Mouse (Mus musculus): ENCODE measurements around the gene Slc25a38.

The Slc25a38 gene

DNA sequence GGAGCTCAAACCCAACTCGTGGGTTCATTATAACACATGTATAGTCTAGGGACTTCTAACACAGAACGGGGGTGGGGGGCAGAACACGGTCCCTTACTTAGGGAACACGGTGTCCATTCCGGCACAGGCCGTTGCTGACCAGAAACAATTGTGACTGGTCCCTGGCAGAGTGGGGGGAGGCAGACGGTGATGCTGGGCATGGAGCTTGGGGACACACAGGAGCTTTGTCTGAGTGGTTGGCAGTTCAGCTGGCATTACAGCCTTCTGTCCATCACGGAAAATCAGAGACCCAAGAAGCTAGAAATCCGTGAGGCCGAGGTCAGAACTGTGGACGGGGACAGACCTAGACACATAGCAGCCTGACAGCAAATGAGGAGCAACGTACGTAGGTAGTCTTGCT, 34.3 kb downstream of the Slc25a38 start:
- DNase-seq (ENCODE audit: extremely low spot score): no peak

- DNase-seq (ENCODE audit: extremely low spot score): peak; percentile 34
These were observed 39.2 kb downstream of the Slc25a38 start, which contains the start of gene Mobp for GRCm38 (mm10) chr9:120149222-120149828. Gene Mobp, plus strand, starts transcription at chr9:120149707.

DNA sequence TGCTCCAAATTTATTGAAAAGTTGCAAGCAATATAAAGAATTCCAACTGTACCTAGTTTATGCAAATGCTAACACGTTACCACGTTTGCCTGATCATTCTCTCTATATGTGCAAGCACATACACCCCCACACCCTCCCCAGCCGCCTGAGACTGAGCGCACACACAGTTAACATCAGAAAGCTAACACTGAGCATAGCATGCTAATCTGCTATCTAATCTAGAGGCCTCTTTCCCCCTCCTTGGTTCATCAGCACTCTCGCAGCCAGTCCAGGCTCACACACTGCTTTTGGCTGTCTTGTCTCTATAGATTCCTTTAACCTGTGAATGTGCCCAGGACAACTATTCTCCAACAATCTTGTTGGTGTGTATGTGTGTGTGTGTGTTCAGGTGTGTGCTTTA, 41.0 kb downstream of the Slc25a38 start:
- DNase-seq (ENCODE audit: extremely low spot score): no peak

DNA sequence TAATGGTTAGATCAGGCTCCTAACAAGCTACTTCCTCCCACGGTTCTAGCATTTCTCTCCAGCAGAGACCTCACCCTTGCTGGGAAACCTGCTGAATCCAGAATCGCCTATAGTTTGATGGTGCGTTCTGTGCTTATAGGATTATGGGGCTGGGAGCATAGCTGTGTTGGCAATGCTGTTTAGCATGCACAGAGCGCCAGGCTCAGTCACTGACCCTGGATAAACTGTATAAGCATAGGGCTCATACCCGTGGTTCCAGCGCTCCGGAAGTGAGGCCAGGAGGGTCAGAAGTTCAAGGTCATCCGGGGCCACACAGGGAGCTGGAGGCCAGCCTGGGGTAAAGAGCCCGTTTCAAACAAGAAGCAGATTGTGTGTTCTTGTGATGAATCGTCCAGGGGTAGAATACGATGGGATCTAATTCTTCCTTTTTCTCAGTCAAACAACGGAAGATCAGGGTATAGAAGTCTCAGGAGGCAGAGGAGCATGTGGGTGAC, 41.8 kb downstream of the Slc25a38 start:
- DNase-seq (ENCODE audit: extremely low spot score): no peak

DNA sequence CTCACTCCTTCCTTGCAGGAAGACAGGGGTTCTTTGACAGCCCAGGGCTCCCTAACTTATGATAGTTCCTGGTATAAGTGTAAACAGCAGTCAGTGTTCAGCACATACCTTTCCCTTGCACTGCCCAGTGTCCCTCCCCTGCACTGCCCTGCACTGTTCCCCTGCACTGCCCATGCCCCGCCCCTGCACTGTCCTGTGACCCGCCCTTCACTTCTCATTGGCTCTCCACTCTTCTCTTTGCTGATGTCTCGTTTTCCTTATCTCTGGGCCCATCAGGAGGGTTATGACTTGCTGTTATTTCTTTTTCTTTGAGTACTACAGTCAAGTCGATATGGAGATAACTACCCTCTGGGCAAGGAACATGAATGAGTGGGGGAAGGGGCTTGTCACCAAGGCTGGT, 47.9 kb downstream of the Slc25a38 start:
- DNase-seq (ENCODE audit: extremely low spot score): no peak

DNA sequence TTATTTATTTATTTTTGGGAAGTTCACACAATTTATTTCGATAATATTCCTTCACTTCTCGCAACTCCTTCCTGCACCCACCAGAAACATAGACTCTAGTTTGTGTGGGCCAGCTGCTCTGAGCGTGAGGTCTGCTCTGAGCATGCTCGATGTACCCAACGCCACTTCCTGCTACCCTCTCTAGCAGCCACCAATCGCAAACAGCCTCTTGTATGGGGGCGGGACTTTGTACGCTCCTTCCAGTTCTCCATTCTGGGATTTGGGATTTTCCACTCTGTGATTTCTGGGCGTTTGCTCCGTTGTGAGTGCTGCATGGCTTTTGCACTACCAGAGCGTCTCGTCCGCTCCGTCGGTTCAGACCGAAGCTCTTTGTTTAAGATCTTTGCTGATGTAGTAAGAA, 53.7 kb downstream of the Slc25a38 start:
- no peak for DNase-seq (ENCODE audit: extremely low spot score)

- no peak for DNase-seq (ENCODE audit: extremely low spot score)
These were observed 57.7 kb downstream of the Slc25a38 start for GRCm38 (mm10) chr9:120167826-120168225.

DNA sequence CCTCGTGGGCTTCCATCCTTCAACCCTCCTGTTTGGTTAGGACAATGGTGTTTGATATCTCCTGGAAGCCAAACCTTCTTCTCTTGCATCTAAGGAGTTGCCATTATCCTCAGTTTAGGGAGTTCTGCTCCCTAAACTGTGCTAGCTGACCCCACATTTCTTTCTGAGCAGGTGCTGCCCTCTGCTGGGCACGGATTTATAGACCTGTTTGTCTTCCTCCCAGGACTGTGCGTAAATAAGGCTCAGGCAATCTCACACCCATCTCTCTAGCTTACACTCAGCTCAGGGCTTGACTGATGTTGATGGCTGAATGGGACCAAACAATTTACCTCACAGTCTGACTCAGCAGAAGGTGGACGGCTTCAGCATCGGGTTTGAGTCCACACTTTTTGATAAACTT, 61.1 kb downstream of the Slc25a38 start:
- peak; percentile 49 for DNase-seq (ENCODE audit: extremely low spot score)
